Mouse (Mus musculus) erythroblast, embryonic 14.5 days (primary cell): ENCODE data around the gene Mfap5. TPM values are rescaled to one million over a fixed set of nuclear protein-coding genes. Genes with fewer than 3 reads are reported as not detected.
"Not testable (repeated sequence)": the region's sequence is repeated elsewhere in the genome, so short reads cannot be mapped to it uniquely, and the experiment has no call there.

Source experiments
- H3K27me3 ChIP-seq: 2 replicates; pipeline ENCODE4 v1.6.1; 2012; ENCODE audit warnings: inconsistent platforms; ENCODE audit not compliant: control insufficient read depth
- H3K36me3 ChIP-seq: 2 replicates; pipeline ENCODE4 v1.6.1; 2012; ENCODE audit warnings: mild to moderate bottlenecking, inconsistent platforms; ENCODE audit not compliant: control insufficient read depth
- H3K4me1 ChIP-seq: 2 replicates; pipeline ENCODE4 v1.6.1; 2012; ENCODE audit warnings: inconsistent platforms; ENCODE audit not compliant: control insufficient read depth
- H3K4me3 ChIP-seq: replicated peaks from 2 replicates; pipeline ENCODE3; 2012; ENCODE audit warnings: moderate library complexity, mild to moderate bottlenecking, inconsistent platforms
- H3K9me3 ChIP-seq: 2 replicates; pipeline ENCODE4 v1.6.1; 2012; ENCODE audit warnings: low read length, inconsistent platforms, mixed read lengths; ENCODE audit not compliant: control insufficient read depth
- GATA1 ChIP-seq: IDR thresholded peaks from 2 replicates; pipeline ENCODE4 v1.6.1; 2012; ENCODE audit warnings: low read length, inconsistent platforms, mixed read lengths
- TAL1 ChIP-seq: IDR thresholded peaks from 3 replicates; pipeline ENCODE4 v1.6.1; 2012; ENCODE audit warnings: low read length, inconsistent platforms, mixed read lengths
- polyA plus RNA-seq: library from polyadenylated mRNA; stranded (reverse); fragments of >175 nt; gene quantifications from 2 replicates; pipeline ENCODE4 v1.2.3, GENCODE M21; 2012

The Mfap5 gene
- polyA plus RNA-seq, 1 experiment, result not detected

- H3K36me3 ChIP-seq, result no peaks in the 10 kb centered on the region
- no peaks in the 10 kb centered on the region for H3K4me1 ChIP-seq
- no peak overlapping the region for H3K4me3 ChIP-seq
- TF ChIP-seq GATA1 (no peak), TAL1 (no peak)
- H3K9me3 ChIP-seq, result no peaks in the 10 kb centered on the region
- no peaks in the 10 kb centered on the region for H3K27me3 ChIP-seq
These were observed 604 bp upstream of the Mfap5 start for GRCm38 (mm10) chr6:122505041-122505440.

- no peaks in the 10 kb centered on the region for H3K9me3 ChIP-seq
- TF ChIP-seq GATA1, result no peak
- no peak for TF ChIP-seq TAL1
- no peaks in the 10 kb centered on the region for H3K36me3 ChIP-seq
- no peaks in the 10 kb centered on the region for H3K27me3 ChIP-seq
- no peak overlapping the region for H3K4me3 ChIP-seq
- H3K4me1 ChIP-seq, result no peaks in the 10 kb centered on the region
These were observed 2.8 kb downstream of the Mfap5 start for GRCm38 (mm10) chr6:122508494-122508893.

GRCm38 (mm10) chr6:122512914-122513878, 7.6 kb downstream of the Mfap5 start:
- no peaks in the 10 kb centered on the region for H3K4me1 ChIP-seq
- no peaks in the 10 kb centered on the region for H3K9me3 ChIP-seq
- no peaks in the 10 kb centered on the region for H3K36me3 ChIP-seq
- H3K27me3 ChIP-seq, result no peaks in the 10 kb centered on the region
- TF ChIP-seq TAL1 (no peak), GATA1 (no peak)
- no peak overlapping the region for H3K4me3 ChIP-seq

- no peak for TF ChIP-seq TAL1
- Histone ChIP-seq H3K36me3 (no peaks in the 10 kb centered on the region), H3K9me3 (no peaks in the 10 kb centered on the region), H3K4me3 (no peak overlapping the region), H3K27me3 (no peaks in the 10 kb centered on the region), H3K4me1 (no peaks in the 10 kb centered on the region)
These were observed 8.7 kb downstream of the Mfap5 start for GRCm38 (mm10) chr6:122514312-122514711.

- not testable (repeated sequence) for H3K4me3 ChIP-seq, H3K27me3 ChIP-seq, H3K4me1 ChIP-seq, H3K9me3 ChIP-seq, H3K36me3 ChIP-seq
These were observed 10.1 kb downstream of the Mfap5 start for GRCm38 (mm10) chr6:122515762-122516161.

- H3K4me3 ChIP-seq, result no peak overlapping the region
- no peaks in the 10 kb centered on the region for H3K27me3 ChIP-seq
These were observed 12.0 kb downstream of the Mfap5 start for GRCm38 (mm10) chr6:122517668-122518067.

GRCm38 (mm10) chr6:122519384-122519783, 13.7 kb downstream of the Mfap5 start:
- Histone ChIP-seq H3K4me3 (no peak overlapping the region), H3K9me3 (no peaks in the 10 kb centered on the region), H3K36me3 (no peaks in the 10 kb centered on the region), H3K27me3 (no peaks in the 10 kb centered on the region), H3K4me1 (no peaks in the 10 kb centered on the region)
- no peak for TF ChIP-seq TAL1
- no peak for TF ChIP-seq GATA1

More at GRCm38 (mm10) chr6:122517668-122518067, 12.0 kb downstream of the Mfap5 start:
- Histone ChIP-seq H3K36me3 (no peaks in the 10 kb centered on the region), H3K9me3 (no peaks in the 10 kb centered on the region), H3K4me1 (no peaks in the 10 kb centered on the region)
- TF ChIP-seq GATA1 (no peak), TAL1 (no peak)

- H3K4me3 ChIP-seq, result no peak overlapping the region
- H3K27me3 ChIP-seq, result 0 out of 2 replicates have a peak, but pooled peaks cover 1% of the 10 kb centered on the region
- H3K36me3 ChIP-seq, result no peaks in the 10 kb centered on the region
- no peaks in the 10 kb centered on the region for H3K9me3 ChIP-seq
- TF ChIP-seq GATA1, result no peak
- TF ChIP-seq TAL1, result no peak
- H3K4me1 ChIP-seq, result no peaks in the 10 kb centered on the region
These were observed 16.9 kb downstream of the Mfap5 start for GRCm38 (mm10) chr6:122522595-122522994.

- Histone ChIP-seq H3K9me3 (no peaks in the 10 kb centered on the region), H3K36me3 (no peaks in the 10 kb centered on the region), H3K4me3 (no peak overlapping the region), H3K4me1 (no peaks in the 10 kb centered on the region), H3K27me3 (peaks cover 7% of the 10 kb centered on the region; the same call in 1 of the 2 replicates)
- no peak for TF ChIP-seq TAL1
These were observed 17.6 kb downstream of the Mfap5 start for GRCm38 (mm10) chr6:122523289-122523688.
